Mouse (Mus musculus): ENCODE results near the gene Kcnip1.

Kcnip1 gene

DNA sequence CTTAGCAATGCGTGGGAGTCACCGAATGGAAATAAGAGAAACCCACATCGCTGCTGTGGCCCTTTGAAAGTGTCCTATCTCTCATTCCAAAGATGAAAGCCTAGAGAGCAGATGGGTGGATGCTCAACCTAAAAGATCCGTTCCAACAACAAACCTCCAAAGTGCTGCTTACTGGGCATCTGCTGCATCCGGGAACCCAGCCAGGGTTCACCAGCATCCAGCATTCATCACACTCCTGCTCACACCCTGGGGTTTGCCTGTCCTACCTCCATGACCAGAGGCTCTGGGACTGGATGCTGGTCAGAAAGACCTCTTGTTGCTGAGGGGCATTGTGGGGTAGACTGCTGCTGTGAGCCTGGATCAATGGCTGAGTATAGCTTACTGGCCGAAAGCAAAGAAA is 241.4 kb downstream of the Kcnip1 start:
- 58% methylated on average over 6 of the region's 6 CpGs for WGBS

DNA sequence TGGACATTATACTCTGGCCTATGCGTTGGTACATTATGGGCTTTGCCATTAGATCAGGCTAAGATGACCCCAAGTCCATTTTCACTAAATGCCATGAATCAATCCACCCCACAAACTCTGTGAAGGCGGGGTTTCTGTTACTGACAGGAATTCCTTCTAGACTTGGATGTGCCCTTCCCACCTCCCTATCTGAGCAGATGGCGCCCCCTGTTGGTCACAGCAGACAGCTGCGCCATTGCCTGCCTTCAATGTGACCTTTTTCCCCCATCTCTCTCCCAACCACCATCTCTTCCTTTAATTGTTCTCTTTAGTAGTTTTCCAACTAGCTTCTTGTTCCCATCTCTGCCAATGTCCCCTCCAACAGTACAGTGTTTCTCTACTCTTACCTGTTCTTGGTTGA is 243.0 kb downstream of the Kcnip1 start:
- 89% methylated on average over 4 of the region's 4 CpGs for WGBS

DNA sequence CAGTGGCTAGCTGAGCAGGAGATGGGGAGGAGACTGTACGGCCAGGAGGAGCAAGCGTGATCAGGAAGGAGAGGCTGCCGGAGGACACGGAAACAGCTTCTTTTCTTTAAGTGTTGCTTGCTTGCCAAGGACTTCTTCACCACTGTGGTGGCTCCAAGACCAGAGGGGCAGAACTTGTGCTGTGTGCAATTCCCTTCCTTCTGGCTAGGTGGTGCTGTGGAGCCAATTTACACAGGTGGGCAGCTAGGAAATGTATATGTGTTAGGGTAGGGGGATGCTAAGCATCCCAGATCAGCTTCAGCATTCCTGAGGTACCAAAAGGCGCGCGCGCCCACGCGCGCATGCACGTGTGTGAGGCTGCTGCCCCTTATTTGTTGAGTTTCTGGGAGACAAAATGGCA is 243.5 kb downstream of the Kcnip1 start:
- 97% methylated on average over 12 of the region's 12 CpGs for WGBS

DNA sequence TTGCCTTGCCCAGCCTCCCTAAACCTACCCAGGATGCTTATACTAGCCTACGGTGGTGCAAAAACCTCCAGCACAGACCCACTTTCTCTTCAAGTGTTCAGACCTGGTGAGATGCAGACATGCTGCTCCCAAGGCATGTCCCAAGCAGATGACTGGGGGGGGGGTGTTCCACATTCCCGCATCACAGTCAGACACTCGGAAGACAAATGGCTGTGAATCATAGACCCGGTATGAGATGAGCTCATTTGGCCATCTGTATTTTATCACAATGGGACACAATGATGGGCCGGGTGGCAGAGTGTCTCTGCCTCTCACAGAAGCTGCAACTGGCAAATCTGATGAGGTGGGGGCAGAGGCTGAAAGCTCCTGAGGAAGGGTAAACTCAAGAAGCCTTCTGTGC is 244.2 kb downstream of the Kcnip1 start:
- 65% methylated on average over 5 of the region's 5 CpGs for WGBS

DNA sequence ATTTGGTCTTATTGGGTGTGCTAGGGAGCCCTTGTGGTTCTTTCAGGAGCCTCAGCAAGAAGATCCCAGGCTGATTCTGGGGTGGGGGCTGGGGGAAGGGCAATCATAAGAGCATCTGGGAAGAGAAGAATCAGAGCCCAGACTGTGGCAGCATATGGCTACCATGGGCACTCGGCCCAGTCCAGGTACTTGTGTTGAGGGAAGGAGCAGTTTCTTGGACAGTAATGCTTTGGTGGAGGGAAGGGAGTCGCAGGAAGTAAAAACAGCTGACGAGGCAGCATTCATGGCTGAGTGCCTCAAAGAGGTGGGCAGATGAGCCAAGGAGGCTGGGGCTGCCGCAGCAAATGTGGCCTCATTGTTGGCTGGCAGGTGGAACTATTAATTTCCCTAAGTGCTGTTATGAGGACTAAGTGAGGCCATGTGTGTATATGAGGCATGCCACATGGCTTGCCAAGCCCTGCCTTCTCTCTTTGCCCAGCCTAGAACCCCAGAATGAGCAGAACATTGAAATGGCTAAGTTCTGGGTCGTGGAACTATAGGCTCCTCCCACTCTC is 245.5 kb downstream of the Kcnip1 start:
- WGBS = 58% methylated on average over 5 of the region's 5 CpGs

DNA sequence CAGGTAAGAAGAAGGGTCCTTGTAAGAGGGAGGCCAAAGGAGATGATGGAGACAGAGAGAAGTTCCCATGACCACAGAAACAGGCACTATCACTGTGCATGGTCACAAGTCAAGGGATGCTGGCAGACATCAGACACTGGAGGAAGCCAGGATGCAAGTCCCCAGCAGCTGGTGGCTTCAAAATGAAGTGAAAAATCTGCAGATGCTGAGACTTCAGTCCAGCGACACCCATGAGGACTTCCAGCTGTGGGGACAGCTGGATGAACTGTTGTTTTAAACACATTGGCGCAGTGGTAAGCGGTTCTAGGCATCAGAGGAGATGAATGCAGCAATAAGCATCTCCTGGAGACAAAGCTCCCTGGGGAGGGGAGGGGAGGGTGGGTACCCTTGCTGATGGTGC is 246.6 kb downstream of the Kcnip1 start:
- 65% methylated on average over 3 of the region's 3 CpGs for WGBS

DNA sequence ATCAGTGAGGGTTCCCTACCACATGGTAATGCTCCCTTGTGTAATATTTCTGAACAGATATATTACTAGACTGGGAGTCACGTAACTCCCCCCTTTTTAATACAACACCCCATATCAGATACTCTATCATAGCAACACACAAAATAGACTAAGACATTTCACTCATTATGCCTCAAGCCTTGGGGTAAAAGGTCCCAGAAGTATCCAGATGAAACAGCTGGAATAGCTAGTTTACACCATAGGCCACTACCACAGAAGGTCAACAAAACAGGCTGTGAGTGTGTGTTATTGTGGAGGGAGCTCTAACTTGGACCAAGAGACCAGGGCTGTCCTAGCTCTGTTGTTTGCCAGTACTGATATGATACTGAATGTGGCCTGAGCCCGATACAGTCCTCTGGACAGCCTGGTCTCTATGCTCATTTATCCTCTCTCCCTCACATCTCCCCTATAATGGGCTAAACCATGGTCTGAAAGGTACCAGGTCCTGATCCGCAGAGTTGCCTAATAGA is 247.1 kb downstream of the Kcnip1 start:
- 100% methylated on average over 3 of the region's 3 CpGs for whole genome bisulfite sequencing

DNA sequence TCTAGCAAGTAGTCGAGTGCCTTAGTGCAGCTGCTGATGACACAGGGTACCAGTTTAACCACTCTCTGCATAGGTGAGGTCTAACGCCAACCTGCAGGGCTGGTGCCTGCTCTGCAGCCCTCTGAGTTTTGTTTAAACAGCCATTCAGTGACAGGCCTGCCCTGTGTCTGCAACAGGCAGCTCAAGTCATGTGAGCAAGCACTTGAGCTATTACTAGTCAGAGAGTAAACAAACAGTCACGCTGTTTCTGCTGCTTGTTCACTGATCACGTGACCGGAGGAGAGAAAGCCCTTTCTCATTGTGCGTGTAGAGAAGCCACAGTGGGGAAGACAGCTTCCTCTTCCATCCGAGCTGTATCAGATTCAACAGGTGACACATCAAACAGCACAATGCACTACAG is 248.5 kb downstream of the Kcnip1 start:
- 51% methylated on average over 7 of the region's 7 CpGs for WGBS

DNA sequence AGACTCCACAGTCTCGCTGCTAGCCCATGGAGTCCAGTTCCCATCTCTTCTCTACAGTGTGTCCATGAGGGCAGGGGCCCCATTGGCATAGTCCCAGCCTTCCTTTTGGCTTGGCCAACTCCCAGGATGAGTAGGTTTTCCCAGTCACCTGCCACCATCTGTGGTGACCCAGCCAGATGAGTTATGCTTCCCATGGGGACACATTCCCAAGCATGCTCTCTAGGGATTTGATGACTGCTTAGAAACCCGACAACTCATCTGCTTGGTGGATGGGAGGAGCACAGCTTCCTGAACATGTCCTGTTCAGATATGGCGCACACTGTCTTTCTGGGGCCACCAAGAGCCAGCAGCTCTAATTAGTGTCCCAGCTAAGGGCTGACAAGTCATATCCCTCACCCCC is 252.8 kb downstream of the Kcnip1 start:
- WGBS = 86% methylated on average over 3 of the region's 3 CpGs

DNA sequence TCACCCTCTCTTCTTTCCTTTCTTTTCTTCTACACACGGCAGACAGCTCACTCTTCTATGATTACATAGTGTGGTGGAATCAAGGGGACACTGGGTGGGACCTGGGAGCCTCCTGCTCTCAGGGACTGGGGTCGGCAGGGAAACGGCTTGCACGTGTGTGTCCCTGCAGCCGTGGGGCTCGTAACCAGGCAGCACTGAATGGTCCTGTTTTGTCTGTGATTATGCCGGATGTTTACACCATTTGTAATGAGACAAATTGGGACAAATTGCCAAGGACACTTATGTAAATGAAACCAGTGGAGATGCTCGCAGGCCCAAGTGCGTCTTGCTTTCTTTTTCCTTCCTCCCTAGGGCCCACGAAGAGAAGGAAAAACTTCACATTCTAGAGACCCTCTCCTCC is 256.5 kb downstream of the Kcnip1 start:
- 63% methylated on average over 10 of the region's 10 CpGs for WGBS

DNA sequence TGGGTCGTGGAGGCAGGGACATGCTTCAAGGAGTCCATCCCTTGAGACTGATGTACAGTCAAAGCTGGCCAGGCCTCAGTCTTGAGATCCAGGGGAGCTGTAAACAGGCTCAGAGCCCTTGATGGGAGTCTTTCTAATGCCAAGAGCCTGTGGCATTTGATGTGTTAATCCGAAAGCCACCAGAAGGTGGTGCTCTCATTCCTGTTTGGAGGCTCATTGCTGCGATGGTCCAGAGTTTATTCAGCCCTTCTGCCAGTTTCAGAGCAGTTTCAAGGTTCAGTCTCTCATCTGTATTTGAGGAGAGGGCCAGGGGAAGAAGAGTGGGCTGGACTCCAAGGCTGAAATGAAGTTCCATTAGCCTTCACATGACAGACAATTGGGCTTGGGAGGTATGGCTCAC is 259.7 kb downstream of the Kcnip1 start:
- 12% methylated on average over 3 of the region's 3 CpGs for WGBS

DNA sequence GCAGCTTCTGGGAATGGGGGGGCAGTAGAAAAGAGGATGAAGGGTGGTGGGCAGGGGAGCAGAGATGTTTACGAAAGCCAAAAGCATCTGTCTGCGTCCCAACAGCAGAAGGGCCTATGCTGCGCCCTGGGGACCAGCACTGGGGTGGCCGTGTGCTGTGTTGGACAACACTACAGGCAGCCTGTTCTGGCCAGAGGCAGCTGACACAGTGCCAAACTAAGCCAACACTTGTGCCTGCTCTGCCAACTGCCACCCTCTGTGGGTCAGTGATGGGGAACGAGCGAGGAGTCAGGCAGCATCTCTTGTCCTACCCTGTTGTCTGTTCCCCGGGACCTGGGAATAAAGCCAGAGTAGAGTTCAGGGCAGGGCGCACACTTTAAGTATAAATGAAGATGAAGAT is 260.6 kb downstream of the Kcnip1 start:
- WGBS = 65% methylated on average over 8 of the region's 8 CpGs

DNA sequence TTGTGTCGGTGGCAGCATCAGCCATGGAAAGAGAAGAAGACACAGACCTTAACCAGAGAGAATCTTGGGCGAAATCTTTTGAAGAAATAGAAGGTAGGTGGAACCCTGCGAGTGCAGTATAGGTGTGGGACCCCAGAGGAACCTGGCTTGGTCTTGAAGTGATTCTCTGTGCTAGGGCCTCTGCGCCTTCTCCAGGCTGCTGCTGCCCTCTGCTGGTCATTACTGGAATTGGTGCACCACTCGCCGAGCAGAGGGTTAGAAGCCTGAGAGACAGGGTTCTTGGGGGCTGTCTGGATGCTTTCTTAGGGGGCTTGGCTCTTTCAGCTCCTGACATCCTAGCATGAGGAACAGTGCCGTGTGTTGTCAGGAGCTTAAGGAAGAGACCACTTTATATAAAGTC is 271.7 kb downstream of the Kcnip1 start:
- 25% methylated on average over 7 of the region's 7 CpGs for WGBS

DNA sequence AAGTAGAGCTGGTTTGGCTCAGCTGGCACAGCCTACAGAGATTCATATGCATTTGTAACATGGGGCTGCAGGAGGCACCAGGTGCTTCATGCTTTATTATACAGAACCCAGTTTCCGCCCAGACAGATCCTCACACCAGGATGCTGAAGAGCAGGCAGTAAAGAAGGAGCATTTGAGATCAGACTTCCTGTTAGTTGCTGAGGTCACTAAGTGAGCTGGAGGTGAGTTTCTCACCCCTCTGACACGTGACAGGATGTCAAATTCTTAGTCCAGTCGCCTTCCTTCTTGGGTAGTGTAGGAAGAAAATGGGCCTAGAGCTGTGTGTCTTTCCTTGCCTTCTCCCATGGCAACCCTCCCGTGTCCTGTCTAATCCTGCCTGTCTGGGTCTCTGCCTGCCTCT is 286.2 kb downstream of the Kcnip1 start:
- WGBS = 58% methylated on average over 4 of the region's 4 CpGs

DNA sequence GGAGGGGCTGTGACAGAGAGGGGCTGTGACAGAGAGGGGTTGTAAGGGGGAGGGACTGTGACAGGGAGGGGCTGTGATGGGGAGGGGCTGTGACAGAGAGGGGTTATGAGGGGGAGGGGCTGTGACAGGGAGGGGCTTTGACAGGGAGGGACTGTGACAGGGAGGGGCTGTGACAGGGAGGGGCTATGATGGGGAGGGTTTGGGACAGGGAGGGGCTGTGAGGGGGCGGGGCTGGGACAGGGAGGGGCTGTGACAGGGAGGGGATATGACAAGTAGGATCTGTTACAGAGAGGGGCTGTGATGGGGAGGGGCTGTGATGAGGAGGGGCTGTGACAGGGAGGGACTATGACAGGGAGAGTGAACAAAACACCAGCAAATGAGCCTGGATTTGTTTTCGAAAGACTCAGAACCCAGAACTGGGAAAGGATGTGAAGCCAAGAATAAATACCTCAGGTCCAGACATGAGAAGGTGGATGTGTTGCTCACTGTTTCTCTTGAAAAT is 290.9 kb downstream of the Kcnip1 start:
- 56% methylated on average over 2 of the region's 2 CpGs for WGBS

DNA sequence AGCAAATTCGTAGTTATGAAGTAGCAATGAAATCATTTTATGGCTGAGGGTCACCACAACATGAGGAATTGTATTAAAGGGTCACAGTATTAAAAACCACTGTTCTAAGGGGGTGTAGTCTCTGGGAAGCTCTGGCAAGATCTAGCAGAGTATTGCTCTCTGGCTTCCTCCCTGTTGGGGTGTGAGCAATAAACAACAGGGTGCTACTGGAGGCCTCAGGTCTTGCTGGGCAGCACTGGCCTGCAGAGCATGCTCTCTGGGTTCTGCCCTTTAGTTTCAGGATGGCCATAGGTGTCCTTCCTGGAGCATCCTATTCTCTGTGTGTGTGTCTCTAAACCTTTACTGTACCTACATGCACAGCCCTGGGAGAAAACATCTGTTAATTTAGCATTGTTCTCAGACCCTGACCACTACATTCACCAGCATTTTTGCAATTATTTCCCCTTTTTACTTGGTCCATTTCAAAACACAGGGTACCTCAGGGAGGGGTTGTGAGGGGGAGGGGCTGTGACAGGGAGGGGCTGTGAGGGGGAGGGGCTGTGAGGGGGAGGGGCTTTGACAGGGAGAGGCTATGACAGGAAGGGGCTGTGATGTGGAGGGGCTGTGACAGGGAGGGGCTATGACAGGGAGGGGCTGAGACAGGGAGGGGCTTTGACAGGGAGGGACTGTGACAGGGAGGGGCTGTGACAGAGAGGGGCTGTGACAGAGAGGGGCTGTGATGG is 291.6 kb downstream of the Kcnip1 start:
- 56% methylated on average over 1 of the region's 1 CpGs for WGBS

DNA sequence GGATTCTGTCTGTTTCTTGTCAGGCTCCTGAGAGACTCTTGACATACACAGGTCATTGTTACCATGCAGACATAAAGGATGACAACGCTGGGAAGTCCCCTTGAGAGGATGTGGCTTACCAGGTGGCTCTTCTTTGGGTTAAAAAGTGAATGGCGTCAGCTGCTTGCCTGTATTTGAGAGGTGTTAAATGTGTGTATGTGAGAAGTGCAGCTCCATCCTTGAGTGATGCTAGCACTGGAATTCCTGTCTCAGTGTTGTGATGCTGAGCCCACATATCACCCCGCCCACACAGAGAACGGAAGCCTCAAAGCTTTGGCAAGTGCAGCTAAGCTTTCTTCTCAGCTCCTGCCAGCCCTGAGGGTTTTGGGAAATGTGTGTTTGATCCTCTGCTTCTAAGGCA is 292.2 kb downstream of the Kcnip1 start:
- 30% methylated on average over 4 of the region's 4 CpGs for WGBS

DNA sequence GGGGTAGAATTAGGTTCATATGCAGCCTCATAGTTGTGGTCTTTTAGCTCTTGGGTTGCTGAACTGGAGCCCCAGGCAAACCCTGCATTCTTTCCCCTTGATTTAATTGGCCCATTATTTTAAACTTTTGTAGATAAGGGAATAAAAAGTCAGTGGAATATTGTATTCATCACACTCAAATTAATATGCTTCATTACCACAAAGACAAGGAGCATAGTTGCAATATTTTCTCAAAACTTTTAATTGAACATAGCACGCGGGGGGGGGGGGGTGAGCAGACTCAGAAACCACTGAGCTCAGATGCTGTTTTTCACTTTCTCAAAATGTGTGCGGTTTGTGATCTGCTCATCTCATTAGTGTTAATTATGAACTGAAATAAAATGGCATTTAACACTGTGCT is 302.8 kb downstream of the Kcnip1 start:
- WGBS = 86% methylated on average over 3 of the region's 3 CpGs

DNA sequence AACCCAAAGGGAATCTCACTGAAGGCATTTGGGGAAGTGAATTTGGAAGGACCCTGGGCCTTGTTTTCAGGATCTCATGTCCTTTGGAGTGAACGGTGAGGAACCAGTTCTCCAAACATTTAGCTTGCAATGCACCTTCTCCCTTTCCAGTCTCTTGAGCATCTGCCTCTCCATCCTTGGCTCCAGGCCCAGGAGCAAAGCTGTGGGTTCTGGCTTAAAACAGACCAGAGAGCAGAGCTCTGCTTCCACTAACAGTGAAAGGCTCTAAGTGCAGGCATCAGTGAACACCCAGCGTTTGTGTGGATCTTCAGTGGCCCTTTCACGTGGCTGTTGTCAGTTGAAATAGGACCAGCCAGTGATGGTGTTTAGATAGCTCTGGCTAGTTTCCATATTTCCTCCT is 307.0 kb downstream of the Kcnip1 start:
- WGBS = 26% methylated on average over 3 of the region's 3 CpGs

DNA sequence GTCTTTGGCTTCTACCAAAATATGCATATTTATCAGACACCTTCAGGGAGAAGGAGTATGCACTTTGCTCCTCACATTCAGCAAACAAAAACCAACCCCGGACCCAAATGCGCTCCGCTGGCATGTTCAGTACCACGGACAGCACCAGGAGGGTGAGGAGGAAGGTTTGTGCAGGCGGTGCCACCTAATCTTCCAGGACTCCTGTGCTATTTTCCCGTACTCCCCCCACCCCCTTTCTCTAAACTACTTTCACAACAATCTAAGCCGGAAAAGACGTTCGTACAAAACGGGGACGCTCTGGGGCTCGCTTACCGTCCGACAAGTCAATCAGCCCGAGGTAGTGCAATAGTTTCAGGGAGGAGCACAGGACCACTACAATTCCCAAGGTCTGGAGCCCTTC is 312.8 kb downstream of the Kcnip1 start:
- WGBS = 8% methylated on average over 15 of the region's 15 CpGs

DNA sequence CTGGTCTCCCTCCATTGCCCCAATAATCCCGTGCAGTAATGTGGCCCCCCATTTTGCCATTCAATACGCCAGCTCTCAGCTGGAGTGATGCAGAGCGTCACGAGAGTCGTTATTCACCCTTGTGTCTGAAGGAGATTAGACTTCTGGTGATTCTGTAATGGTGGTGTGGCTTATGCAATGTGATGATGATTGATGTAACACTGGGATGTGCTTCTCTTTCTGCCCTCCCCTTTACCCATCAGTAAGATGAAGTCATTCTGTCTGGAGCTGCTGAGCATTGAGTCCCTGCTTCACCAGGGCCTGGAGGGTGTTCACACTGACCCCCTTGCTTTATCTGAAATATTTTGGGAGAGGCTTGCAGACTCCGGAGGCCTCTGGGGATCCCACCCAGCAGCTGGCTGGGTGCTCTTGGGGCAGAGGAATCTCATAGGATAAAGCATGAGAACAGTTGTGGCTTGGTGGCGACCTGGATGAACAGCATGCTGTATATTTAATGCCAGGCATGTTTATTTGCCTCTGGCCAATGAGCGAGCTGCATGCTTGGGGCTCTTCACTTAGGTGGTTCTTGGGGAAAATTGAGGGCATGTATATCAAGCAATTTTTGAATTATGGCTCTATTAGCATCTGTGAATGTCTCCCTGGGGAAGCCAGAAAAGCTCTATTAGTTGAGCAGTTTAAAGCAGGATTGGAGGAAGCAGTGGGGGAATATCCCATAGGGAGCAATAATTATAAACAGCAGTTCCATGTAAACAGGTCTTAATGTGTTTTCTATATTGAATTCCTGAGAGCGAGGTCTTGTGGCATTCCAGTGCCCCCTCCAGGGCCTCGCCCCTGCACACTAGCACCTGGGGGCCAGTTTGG is 322.6 kb downstream of the Kcnip1 start:
- 81% methylated on average over 10 of the region's 10 CpGs for WGBS

DNA sequence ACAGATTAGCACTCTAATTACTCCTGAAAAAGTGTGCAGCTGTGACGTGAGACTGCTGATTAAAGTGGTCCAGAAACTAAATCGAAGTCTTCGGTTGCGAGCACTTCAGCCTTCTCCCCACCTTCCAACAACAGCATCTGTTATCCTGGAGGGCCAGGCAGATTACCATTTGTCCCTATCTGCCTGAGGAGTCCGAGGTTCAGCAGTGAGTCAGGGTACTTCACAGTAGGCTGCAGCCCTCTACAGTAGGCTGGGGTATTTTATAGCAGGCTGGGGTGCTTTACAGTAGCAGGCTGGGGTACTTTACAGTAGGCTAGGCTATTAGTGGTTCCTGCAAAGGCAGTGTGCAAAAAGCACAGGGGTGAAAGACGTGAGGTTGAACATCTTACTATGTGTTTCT is 324.6 kb downstream of the Kcnip1 start:
- 56% methylated on average over 6 of the region's 6 CpGs for WGBS

DNA sequence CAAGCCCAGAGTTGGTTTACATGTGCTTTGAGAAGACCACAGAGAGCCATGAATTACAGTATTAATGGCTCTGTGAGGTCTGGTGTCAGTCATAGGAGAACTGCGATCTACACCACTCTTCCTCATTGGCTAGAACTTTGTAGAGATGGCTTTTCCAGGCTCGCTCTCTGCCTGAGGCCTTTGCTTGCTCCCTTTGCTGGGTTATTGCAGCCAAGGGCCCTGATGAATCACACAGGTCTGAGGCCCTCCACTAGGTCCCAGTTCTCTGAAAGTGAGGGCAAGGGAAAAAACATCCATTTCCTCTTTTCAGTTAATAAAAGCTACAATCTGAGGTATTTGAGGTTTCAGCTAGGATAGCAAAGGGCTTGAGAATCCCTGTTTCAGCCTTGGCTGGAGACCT is 329.4 kb downstream of the Kcnip1 start:
- 88% methylated on average over 2 of the region's 2 CpGs for WGBS
